Mouse (Mus musculus): ENCODE results near the gene Evx2. TPM values are rescaled to one million over a fixed set of nuclear protein-coding genes. Genes with fewer than 3 reads are reported as not detected.

The Evx2 gene
- polyA plus RNA-seq, 1 experiment from 2014 or later, result not detected

DNA sequence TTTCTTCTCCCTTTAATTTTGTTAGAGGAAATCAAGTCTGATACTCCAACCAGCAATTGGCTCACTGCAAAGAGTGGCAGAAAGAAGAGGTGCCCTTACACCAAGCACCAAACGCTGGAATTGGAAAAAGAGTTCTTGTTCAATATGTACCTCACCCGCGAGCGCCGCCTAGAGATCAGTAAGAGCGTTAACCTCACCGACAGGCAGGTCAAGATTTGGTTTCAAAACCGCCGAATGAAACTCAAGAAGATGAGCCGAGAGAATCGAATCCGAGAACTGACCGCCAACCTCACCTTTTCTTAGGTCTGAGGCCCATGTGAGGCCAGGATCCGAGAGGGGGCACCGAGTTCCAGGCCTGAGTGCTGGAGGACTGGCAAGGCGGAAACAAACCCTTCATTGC, 34.7 kb upstream of the Evx2 start:
- H3K27me3 ChIP-seq (replicated peaks), result peaks cover 94% of the 10 kb centered on the region
- no peak for ATAC-seq (ENCODE audit: insufficient number of reproducible peaks, low FRiP score)
- H3K4me1 ChIP-seq (replicated peaks), result peaks cover 17% of the 10 kb centered on the region; the same call in 1 of the 2 replicates
- no peak overlapping the region for H3K27ac ChIP-seq (ENCODE audit: poor library complexity, severe bottlenecking)
- WGBS, result 2% methylated on average over 16 of the region's 16 CpGs
- H3K36me3 ChIP-seq, result no peaks in the 10 kb centered on the region
- H3K9me3 ChIP-seq (replicated peaks), result no peaks in the 10 kb centered on the region
- H3K9ac ChIP-seq, result no peak overlapping the region
- no peak overlapping the region for H3K4me3 ChIP-seq
- H3K4me2 ChIP-seq, result no peak overlapping the region

DNA sequence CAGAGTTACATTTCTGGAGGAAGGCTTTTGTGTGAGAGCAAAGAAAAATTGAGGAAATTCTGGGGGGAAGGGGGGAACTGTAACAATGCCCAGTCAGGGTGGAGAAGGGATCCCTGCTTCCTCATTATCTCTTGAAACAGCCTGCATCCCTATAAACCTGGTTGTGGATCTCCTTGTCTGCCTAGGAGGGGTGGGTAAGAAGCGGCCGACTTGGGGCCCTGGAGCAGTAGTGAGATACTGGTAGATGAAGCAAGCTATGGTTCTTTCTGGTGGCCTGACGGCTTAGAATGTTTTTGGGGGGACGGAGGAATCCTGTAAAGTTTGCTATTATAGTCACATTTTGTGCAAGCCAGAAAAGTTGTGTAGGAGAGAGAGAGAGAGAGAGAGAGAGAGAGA, 34.1 kb upstream of the Evx2 start:
- peaks cover 91% of the 10 kb centered on the region for H3K27me3 ChIP-seq (replicated peaks)
- 6% methylated on average over 4 of the region's 4 CpGs for WGBS
- peaks cover 15% of the 10 kb centered on the region; the same call in 1 of the 2 replicates for H3K4me1 ChIP-seq (replicated peaks)
- H3K36me3 ChIP-seq, result no peaks in the 10 kb centered on the region
- no peak overlapping the region for H3K27ac ChIP-seq (ENCODE audit: poor library complexity, severe bottlenecking)
- H3K9me3 ChIP-seq (replicated peaks), result no peaks in the 10 kb centered on the region
- H3K4me2 ChIP-seq, result no peak overlapping the region
- H3K9ac ChIP-seq, result no peak overlapping the region
- no peak for ATAC-seq (ENCODE audit: insufficient number of reproducible peaks, low FRiP score)
- H3K4me3 ChIP-seq, result no peak overlapping the region

DNA sequence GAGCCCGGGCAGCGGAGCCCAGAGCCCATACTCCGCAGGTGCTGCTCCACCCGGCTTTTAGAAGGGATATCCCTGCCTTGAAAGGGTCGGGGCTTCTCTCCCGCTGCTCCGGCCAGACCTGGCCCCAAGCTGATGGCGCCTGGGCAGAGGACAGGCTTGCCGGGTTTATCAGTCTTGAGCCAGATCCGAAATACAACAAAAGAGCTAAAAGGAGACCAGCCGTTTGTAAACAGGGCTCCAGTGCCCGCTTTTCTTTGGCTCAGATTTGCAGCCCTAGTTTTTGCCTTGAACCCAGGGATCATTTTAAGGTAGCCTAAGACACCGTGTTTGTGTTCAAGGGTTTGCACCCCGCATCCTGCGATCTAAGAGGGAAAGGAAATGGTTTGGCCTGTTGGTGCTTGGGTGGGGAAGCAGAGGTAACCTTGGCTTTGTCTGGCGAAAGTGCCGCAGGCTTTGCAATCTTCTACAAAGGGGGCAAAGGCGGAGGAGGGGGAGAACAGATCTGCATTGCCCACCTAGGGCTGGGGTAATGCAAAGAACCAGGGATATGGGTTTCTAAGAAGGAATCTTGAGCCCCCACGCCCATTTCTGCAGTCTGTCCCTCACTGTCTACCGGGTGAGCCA, 33.6 kb upstream of the Evx2 start:
- under 1% methylated on average over 20 of the region's 20 CpGs for WGBS

DNA sequence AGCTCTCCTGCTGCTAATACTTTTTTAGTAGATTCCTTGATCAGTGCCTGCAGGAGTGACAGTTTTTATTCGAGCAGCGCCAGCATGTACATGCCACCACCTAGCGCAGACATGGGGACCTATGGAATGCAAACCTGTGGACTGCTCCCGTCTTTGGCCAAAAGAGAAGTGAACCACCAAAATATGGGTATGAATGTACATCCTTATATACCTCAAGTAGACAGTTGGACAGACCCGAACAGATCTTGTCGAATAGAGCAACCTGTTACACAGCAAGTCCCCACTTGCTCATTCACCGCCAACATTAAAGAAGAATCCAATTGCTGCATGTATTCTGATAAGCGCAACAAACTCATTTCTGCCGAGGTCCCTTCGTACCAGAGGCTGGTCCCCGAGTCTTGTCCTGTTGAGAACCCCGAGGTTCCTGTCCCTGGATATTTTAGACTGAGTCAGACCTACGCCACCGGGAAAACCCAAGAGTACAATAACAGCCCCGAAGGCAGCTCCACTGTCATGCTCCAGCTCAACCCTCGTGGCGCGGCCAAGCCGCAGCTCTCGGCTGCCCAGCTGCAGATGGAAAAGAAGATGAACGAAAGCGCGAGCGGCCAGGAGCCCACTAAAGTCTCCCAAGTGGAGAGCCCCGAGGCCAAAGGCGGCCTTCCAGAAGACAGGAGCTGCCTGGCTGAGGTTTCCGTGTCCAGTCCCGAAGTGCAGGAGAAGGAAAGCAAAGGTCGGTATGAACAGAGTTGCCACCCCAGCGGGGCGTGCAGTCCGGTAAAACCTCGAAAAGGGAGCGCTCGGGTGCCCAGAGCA, 32.8 kb upstream of the Evx2 start:
- 0 out of 2 replicates have a peak overlapping the region, but pooled peaks have one; percentile 1 for H3K4me3 ChIP-seq
- no peak overlapping the region for H3K27ac ChIP-seq (ENCODE audit: poor library complexity, severe bottlenecking)
- no peaks in the 10 kb centered on the region for H3K36me3 ChIP-seq
- WGBS, result 4% methylated on average over 35 of the region's 35 CpGs
- no peak overlapping the region for H3K4me2 ChIP-seq
- 0 out of 2 replicates have a peak, but pooled peaks cover 4% of the 10 kb centered on the region for H3K4me1 ChIP-seq (replicated peaks)
- H3K27me3 ChIP-seq (replicated peaks), result peaks cover 90% of the 10 kb centered on the region
- H3K9me3 ChIP-seq (replicated peaks), result no peaks in the 10 kb centered on the region
- no peak overlapping the region for H3K9ac ChIP-seq
- ATAC-seq (ENCODE audit: insufficient number of reproducible peaks, low FRiP score), result no peak

More for the DNA sequence above, 33.6 kb upstream of the Evx2 start:
- Histone ChIP-seq H3K9ac (no peak overlapping the region), H3K27ac (ENCODE audit: poor library complexity, severe bottlenecking) (no peak overlapping the region), H3K4me3 (0 out of 2 replicates have a peak overlapping the region, but pooled peaks have one; percentile 1), H3K27me3 (replicated peaks) (peaks cover 90% of the 10 kb centered on the region), H3K4me2 (no peak overlapping the region), H3K9me3 (replicated peaks) (no peaks in the 10 kb centered on the region), H3K4me1 (replicated peaks) (peaks cover 10% of the 10 kb centered on the region; the same call in 1 of the 2 replicates), H3K36me3 (no peaks in the 10 kb centered on the region)
- ATAC-seq (ENCODE audit: insufficient number of reproducible peaks, low FRiP score), result no peak

DNA sequence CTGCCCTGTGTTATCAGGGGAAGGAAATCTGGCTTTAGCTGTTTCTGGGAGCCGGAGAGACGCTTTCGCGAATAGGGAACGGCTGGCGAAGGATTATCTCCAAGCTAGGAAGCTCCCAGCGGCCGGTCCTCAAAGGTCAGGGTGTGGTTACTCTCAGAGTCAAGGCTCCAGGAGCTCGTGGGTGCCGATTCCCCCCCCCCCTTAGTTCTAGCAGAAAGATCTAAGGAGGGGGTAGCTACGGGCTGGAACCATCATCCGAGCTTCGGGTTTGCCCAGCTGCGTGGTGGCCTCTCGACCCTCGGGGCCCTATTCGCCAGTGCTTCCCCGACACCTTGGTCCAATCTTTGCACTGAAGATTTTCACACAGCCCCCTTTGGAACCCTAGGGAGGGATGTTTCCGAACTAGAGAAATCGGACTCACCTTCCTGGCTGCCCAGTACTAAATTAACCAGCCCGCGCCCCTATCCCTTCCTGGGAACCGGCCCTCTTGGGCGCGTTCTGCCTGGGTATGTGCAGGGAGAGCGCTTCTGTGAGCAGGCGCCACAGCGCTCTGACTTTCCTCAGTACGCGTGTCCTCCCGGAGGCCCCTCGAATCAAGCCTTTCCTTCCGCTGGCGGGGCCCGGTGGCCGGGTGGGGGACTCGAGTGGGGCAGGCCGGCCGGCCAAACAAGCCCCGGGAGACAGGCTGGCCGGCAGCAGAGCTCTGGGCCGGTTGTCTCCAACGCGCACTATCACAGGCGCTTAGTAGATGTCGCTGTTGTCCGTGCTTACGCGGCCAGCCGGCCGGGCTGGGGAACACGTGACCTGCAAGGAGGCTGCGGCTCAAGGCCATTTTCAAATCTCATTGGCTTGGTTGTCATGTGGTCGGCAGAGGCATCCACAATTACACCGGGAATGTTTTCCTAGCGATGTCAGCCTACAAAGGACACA, 31.9 kb upstream of the Evx2 start, which contains the start of gene Hoxd10:
Gene Hoxd10, plus strand, starts transcription at position 903 of the 930 bp plus-strand sequence.
- peak within 1 kb of the TSS; percentile 29; the same call in 1 of the 2 replicates for H3K4me3 ChIP-seq
- peaks cover 89% of the 10 kb centered on the region for H3K27me3 ChIP-seq (replicated peaks)
- H3K4me1 ChIP-seq (replicated peaks), result 0 out of 2 replicates have a peak, but pooled peaks cover 4% of the 10 kb centered on the region
- H3K36me3 ChIP-seq, result no peaks in the 10 kb centered on the region
- H3K9ac ChIP-seq, result no peak within 1 kb of the TSS
- H3K27ac ChIP-seq (ENCODE audit: poor library complexity, severe bottlenecking), result no peak within 1 kb of the TSS
- H3K9me3 ChIP-seq (replicated peaks), result no peaks in the 10 kb centered on the region
- 1% methylated on average over 56 of the region's 56 CpGs for WGBS
- ATAC-seq (ENCODE audit: insufficient number of reproducible peaks, low FRiP score), result peak; percentile 69; the same call in 1 of the 2 replicates
- peak within 1 kb of the TSS; percentile 26 for H3K4me2 ChIP-seq

DNA sequence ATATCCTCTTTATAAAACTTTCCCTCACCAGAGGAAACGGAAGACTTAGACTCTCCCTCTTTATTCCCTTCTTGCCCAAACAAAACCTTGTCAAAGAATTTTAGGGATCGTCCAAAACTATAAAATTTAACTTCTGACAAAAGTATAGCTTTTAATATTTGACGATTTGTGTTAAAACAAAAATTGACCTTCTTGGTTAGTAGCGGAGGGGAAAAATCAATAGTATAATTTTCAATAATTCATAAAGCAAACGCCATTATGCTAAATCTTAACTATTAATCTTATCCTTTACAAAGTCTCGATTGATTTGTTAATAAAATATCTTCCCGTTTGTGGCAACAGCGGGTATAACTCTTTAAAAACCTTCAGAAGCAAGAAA, 31.0 kb upstream of the Evx2 start:
- Histone ChIP-seq H3K9ac (no peak overlapping the region), H3K4me3 (no peak overlapping the region)

DNA sequence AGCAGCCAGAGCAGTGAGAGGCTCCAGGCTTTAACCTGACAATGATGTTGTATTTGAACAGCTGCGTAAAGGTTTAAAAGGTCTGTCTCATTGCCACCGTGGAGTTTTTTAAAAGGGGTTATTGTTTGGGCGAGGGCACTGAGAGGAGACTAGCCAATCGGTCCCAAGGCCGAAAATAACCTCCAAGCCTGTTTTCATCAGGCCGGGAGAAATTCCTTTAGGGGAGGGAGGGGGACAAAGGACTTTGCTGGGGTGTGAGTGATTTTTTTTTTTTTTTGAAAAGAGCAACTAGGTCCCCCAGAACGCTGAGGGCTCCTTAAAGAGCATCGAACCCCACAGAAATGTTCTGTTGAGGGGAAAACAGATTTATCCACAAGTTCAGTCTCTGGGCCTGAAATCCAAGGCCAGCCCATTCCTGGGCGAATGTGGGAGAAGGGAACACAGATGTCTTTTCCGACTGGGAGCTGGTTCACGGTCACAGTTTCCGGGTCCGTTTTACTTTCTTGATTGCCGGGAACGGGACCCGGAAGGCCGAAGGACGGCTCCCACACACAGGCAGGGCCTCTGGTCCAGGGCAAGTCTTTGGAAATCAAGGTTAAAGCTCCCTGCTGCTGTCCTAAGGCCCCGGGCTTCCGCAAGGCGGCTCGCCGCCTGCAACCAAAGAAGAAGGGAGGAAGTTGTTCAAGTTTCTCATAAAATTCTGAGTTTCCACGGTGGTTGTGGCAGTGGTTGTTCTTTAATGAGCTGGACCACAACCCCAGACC, 30.4 kb upstream of the Evx2 start:
- H3K36me3 ChIP-seq, result no peaks in the 10 kb centered on the region
- under 1% methylated on average over 24 of the region's 24 CpGs for WGBS
- H3K27me3 ChIP-seq (replicated peaks), result peaks cover 82% of the 10 kb centered on the region
- H3K9ac ChIP-seq, result no peak overlapping the region
- H3K4me3 ChIP-seq, result no peak overlapping the region
- no peaks in the 10 kb centered on the region for H3K9me3 ChIP-seq (replicated peaks)
- ATAC-seq (ENCODE audit: insufficient number of reproducible peaks, low FRiP score), result no peak
- H3K4me2 ChIP-seq, result no peak overlapping the region
- H3K4me1 ChIP-seq (replicated peaks), result 0 out of 2 replicates have a peak, but pooled peaks cover 4% of the 10 kb centered on the region
- H3K27ac ChIP-seq (ENCODE audit: poor library complexity, severe bottlenecking), result no peak overlapping the region

More for the DNA sequence above, 31.0 kb upstream of the Evx2 start:
- no peak for ATAC-seq (ENCODE audit: insufficient number of reproducible peaks, low FRiP score)
- Histone ChIP-seq H3K4me1 (replicated peaks) (0 out of 2 replicates have a peak, but pooled peaks cover 4% of the 10 kb centered on the region), H3K36me3 (no peaks in the 10 kb centered on the region), H3K27me3 (replicated peaks) (peaks cover 83% of the 10 kb centered on the region), H3K4me2 (no peak overlapping the region), H3K27ac (ENCODE audit: poor library complexity, severe bottlenecking) (no peak overlapping the region), H3K9me3 (replicated peaks) (no peaks in the 10 kb centered on the region)
- 7% methylated on average over 8 of the region's 8 CpGs for WGBS

DNA sequence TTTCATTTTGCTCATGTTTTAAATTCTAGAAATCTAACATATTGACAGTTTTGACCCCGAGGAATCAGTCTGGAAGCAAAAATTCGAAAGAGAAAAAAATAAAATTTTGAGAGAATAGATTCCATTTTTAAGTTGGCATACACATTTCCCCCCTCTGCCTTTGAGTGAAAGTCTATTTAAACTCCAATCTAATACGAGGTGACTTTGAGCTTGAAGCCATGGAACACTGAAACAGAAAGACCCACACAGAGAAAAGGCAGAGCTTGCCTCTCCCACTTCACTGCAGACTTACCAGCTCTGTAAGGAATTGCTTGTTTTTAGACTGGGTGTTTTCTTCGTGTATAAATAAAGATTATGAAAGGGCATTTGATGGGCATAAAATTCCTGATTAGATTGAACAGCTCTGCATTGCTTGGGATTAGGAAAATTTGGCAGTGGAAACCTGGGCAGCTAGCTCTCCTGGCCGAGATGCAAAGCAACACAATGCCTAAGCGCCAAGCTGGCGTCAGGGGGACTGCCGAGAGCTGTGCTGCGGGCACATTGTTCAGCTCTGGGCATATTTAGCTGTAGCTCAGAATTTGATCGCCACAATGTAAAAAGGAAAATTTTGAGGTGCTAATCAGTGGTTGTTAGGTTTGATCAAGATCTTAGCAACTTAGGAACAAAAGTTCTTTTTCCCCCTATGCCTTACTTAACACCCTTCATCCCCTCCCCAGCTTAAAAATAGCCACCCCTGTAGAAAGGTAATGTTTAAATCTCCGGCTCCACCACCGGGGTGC, 29.6 kb upstream of the Evx2 start:
- Histone ChIP-seq H3K4me1 (replicated peaks) (0 out of 2 replicates have a peak, but pooled peaks cover 4% of the 10 kb centered on the region), H3K36me3 (no peaks in the 10 kb centered on the region), H3K4me3 (no peak overlapping the region), H3K4me2 (no peak overlapping the region), H3K27ac (ENCODE audit: poor library complexity, severe bottlenecking) (no peak overlapping the region), H3K9me3 (replicated peaks) (no peaks in the 10 kb centered on the region), H3K9ac (no peak overlapping the region), H3K27me3 (replicated peaks) (peaks cover 81% of the 10 kb centered on the region)
- ATAC-seq (ENCODE audit: insufficient number of reproducible peaks, low FRiP score), result no peak
- whole genome bisulfite sequencing, result 4% methylated on average over 12 of the region's 12 CpGs

DNA sequence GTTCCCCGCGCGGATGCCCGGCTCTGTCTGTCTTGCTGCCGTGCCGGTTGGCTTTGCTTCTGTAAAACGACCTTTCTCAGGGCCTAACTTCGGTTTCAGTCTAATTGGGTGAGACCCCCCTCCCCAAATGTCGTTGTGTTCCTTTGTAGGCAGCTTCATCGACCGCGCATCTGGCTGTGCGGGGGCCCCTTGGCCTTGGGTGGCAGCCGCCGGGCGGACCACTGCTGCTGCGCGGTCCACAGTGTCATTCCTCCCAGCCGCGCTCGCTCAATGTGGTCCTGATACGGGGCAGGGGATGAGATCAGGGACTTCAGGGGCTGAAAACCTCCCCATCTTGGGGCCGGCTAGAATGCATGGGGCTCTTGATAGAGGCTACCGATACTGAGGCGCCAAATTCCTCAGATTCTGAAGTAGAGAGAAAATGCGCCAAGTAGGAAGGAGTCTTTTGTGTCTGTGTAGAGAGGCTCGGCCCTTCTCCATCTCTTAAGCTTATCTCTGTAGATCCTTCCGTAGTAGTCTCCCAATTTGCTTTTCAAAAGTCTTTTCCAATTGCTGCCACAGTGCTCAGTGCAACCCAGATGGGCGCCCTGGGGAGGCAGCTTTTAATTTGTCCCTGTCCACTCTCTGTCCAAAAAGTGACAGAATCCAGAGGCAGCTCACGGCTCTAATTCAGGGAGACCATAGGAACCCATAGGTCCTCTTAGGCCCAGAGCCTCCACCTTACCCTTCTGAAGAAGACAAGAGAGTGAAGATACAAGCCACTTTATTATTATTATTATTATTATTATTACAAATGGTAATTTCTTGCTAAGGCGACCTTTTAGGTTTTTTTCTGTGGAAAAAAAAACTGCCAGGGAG, 28.6 kb upstream of the Evx2 start:
- Histone ChIP-seq H3K4me3 (no peak overlapping the region), H3K9ac (no peak overlapping the region), H3K9me3 (replicated peaks) (no peaks in the 10 kb centered on the region), H3K4me1 (replicated peaks) (peaks cover 5% of the 10 kb centered on the region), H3K27me3 (replicated peaks) (peaks cover 81% of the 10 kb centered on the region), H3K27ac (ENCODE audit: poor library complexity, severe bottlenecking) (no peak overlapping the region), H3K36me3 (no peaks in the 10 kb centered on the region), H3K4me2 (no peak overlapping the region)
- 2% methylated on average over 31 of the region's 31 CpGs for WGBS
- no peak for ATAC-seq (ENCODE audit: insufficient number of reproducible peaks, low FRiP score)

Measured in heart, embryonic 12.5 days (tissue).